Mouse (Mus musculus): Measurements from ENCODE around the gene Cecr2. TPM values are rescaled to one million over a fixed set of nuclear protein-coding genes. Genes with fewer than 3 reads are reported as not detected.
A peak's percentile ranks its signal among the peaks of the same experiment; 100 is the strongest.

Cecr2 gene
- polyA plus RNA-seq, 2 experiments: 6.2 to 7.1 TPM

DNA sequence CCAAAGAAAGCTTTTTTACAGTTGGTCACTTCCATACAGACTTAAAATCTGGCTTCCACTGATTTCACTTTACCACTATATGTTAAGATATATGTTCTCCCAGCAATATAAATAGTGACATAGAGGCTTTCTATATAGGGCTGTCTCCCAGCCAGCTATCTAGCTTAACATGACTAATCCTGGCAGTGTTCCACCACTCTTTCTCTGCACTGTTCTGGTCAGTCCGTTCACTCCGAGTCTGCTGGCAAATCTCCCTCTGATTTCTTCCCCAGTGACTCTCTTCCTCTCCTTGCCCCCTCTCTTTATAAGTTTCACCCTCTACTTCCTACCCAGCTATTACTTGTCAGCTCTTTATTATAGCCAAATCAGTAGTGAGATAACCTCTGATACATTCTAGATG, 59.8 kb downstream of the Cecr2 start:
- TF ChIP-seq CTCF (IDR thresholded peaks at IDR 0.05; ENCODE audit: low read depth) (no peak), EP300 (IDR thresholded peaks at IDR 0.05; ENCODE audit: low read depth) (no peak)
- H3K4me1 ChIP-seq (replicated peaks; ENCODE audit: control insufficient read depth in 2 of 2, insufficient read depth in 2 of 2, low read length in 1 of 2): no peaks in the 10 kb centered on the region; a peak in 1 of 4 replicates
- H3K9me3 ChIP-seq (ENCODE audit: control insufficient read depth, low read length): no peaks in the 10 kb centered on the region
- no peaks in the 10 kb centered on the region for H3K36me3 ChIP-seq (replicated peaks; ENCODE audit: control insufficient read depth, insufficient read depth, low read depth)
- DNase-seq (ENCODE audit: low read depth in 3 of 3, low spot score in 3 of 3) (no peak), ATAC-seq (ENCODE audit: insufficient read depth) (no peak)
- no peak overlapping the region for H3K27ac ChIP-seq
- WGBS (ENCODE audit: insufficient replicate concordance): 74% methylated on average over 2 of the region's 2 CpGs
- H3K27me3 ChIP-seq (ENCODE audit: control insufficient read depth, insufficient read depth, low read length): no peaks in the 10 kb centered on the region
- no peak overlapping the region for H3K4me3 ChIP-seq (ENCODE audit: insufficient read depth in 1 of 2, low read depth in 2 of 2, low read length in 2 of 2)
- H3K4me2 ChIP-seq (ENCODE audit: low read depth): no peak overlapping the region
- no peak overlapping the region for H3K9ac ChIP-seq (replicated peaks)

DNA sequence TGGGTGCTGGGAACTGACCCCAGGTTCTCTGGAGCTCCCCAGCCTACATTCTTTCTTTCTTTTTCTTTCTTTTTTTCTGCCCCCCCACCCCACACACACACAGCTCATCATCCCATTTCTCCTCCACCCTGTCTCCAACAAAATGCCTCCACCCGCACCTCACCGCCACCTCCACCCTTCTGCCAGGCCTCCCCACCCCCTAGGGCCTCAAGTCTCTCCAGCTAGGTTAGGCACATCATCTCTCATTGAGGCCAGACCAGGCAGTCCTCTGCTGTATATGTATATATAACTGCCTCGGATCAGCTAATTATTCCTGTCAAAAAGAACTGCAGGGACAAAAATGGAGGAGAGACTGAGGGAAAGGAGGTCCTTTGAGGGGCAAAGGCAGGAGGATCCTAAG, 69.8 kb downstream of the Cecr2 start:
- Histone ChIP-seq H3K27ac (no peak overlapping the region), H3K36me3 (replicated peaks; ENCODE audit: control insufficient read depth, insufficient read depth, low read depth) (peaks cover 15% of the 10 kb centered on the region)

DNA sequence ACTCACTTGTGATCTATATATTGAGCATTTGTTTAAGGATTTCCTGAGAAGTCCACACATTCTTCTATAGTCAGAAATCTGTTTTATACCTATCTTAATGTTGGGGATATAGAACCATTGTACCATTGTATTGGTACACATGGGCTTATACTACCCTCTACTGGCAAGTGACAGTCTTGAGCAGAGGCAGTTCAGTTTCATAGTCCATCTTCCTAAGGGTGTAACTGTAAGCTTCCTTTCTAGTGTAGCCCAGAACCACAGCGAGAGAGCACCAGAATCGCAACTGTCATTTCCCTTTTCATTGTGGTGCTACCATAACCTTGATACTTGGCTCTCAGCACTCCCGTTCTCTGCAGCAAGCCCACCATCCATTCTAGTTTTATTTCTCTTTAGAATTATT, 70.4 kb downstream of the Cecr2 start:
- peak; percentile 76 for TF ChIP-seq CTCF (IDR thresholded peaks at IDR 0.05; ENCODE audit: low read depth)
- TF ChIP-seq EP300 (IDR thresholded peaks at IDR 0.05; ENCODE audit: low read depth): no peak
- ATAC-seq (ENCODE audit: insufficient read depth): no peak

More for the DNA sequence above, 69.8 kb downstream of the Cecr2 start:
- 70% methylated on average over 3 of the region's 3 CpGs for WGBS (ENCODE audit: insufficient replicate concordance)
- no peaks in the 10 kb centered on the region for H3K27me3 ChIP-seq (ENCODE audit: control insufficient read depth, insufficient read depth, low read length)
- ATAC-seq (ENCODE audit: insufficient read depth) (no peak), DNase-seq (ENCODE audit: low read depth in 3 of 3, low spot score in 3 of 3) (no peak)
- TF ChIP-seq EP300 (IDR thresholded peaks at IDR 0.05; ENCODE audit: low read depth): no peak
- no peak for TF ChIP-seq CTCF (IDR thresholded peaks at IDR 0.05; ENCODE audit: low read depth)
- no peaks in the 10 kb centered on the region for H3K9me3 ChIP-seq (ENCODE audit: control insufficient read depth, low read length)
- no peaks in the 10 kb centered on the region for H3K4me1 ChIP-seq (replicated peaks; ENCODE audit: control insufficient read depth in 2 of 2, insufficient read depth in 2 of 2, low read length in 1 of 2)
- H3K4me2 ChIP-seq (ENCODE audit: low read depth): no peak overlapping the region
- no peak overlapping the region for H3K4me3 ChIP-seq (ENCODE audit: insufficient read depth in 1 of 2, low read depth in 2 of 2, low read length in 2 of 2)
- no peak overlapping the region for H3K9ac ChIP-seq (replicated peaks)

DNA sequence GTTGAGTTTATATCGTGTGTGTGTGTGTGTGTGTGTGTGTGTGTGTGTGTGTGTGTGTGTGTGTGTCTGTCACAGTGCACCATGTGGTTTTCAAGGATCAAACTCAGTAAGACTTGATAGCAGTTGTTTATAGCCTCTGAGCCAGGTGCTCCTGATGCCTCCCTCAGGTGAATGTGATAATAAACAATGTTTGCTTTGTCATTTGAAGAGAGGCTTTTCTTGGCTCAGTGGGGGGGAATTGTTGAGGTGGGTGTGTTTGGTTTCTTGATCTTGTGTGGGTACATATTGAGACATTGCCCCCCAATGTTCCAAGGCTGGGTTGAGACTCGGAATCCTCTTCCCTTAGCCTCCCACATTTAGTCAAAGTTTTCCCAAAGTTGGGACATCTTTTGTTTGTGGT, 77.0 kb downstream of the Cecr2 start:
- H3K4me1 ChIP-seq (replicated peaks; ENCODE audit: control insufficient read depth in 2 of 2, insufficient read depth in 2 of 2, low read length in 1 of 2): no peaks in the 10 kb centered on the region
- H3K9me3 ChIP-seq (ENCODE audit: control insufficient read depth, low read length): no peaks in the 10 kb centered on the region
- no peaks in the 10 kb centered on the region for H3K27me3 ChIP-seq (ENCODE audit: control insufficient read depth, insufficient read depth, low read length)
- H3K9ac ChIP-seq (replicated peaks): no peak overlapping the region
- no peak overlapping the region for H3K4me3 ChIP-seq (ENCODE audit: insufficient read depth in 1 of 2, low read depth in 2 of 2, low read length in 2 of 2)
- H3K4me2 ChIP-seq (ENCODE audit: low read depth): no peak overlapping the region
- DNase-seq (ENCODE audit: low read depth in 3 of 3, low spot score in 3 of 3) (no peak), ATAC-seq (ENCODE audit: insufficient read depth) (no peak)
- WGBS (ENCODE audit: insufficient replicate concordance): 68% methylated on average over 2 of the region's 2 CpGs
- peaks cover 8% of the 10 kb centered on the region for H3K36me3 ChIP-seq (replicated peaks; ENCODE audit: control insufficient read depth, insufficient read depth, low read depth)
- no peak overlapping the region for H3K27ac ChIP-seq
- TF ChIP-seq CTCF (IDR thresholded peaks at IDR 0.05; ENCODE audit: low read depth): no peak
- TF ChIP-seq EP300 (IDR thresholded peaks at IDR 0.05; ENCODE audit: low read depth): no peak

More for the DNA sequence above, 70.4 kb downstream of the Cecr2 start:
- peak; percentile 22 to 38 (median 27) for DNase-seq (ENCODE audit: low read depth in 3 of 3, low spot score in 3 of 3)
- H3K36me3 ChIP-seq (replicated peaks; ENCODE audit: control insufficient read depth, insufficient read depth, low read depth): peaks cover 15% of the 10 kb centered on the region
- no peak overlapping the region for H3K4me3 ChIP-seq (ENCODE audit: insufficient read depth in 1 of 2, low read depth in 2 of 2, low read length in 2 of 2)
- H3K27ac ChIP-seq: no peak overlapping the region
- H3K9me3 ChIP-seq (ENCODE audit: control insufficient read depth, low read length): no peaks in the 10 kb centered on the region
- H3K9ac ChIP-seq (replicated peaks): no peak overlapping the region
- 31% methylated on average over 3 of the region's 3 CpGs for WGBS (ENCODE audit: insufficient replicate concordance)
- H3K27me3 ChIP-seq (ENCODE audit: control insufficient read depth, insufficient read depth, low read length): no peaks in the 10 kb centered on the region
- H3K4me1 ChIP-seq (replicated peaks; ENCODE audit: control insufficient read depth in 2 of 2, insufficient read depth in 2 of 2, low read length in 1 of 2): no peaks in the 10 kb centered on the region
- no peak overlapping the region for H3K4me2 ChIP-seq (ENCODE audit: low read depth)

DNA sequence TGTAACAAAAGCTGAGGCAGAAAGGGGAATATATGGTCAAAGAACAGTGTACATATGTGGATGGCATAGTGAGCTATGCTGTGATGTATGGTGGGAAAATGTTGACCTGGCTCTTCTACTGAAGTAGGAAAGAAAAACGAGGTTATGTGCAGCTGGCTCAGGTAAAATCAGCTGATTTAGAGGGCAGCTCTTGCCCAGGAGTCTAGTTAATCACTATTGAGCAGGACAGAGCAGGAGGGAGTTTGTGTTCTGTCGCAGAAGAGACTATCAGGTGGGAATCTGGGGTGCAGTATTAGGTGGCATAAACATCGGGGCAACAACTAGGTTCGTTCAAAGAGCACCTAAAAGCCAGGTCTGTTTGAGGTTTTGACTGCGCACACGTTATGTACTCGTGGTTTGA, 78.1 kb downstream of the Cecr2 start:
- H3K27ac ChIP-seq: no peak overlapping the region
- H3K9ac ChIP-seq (replicated peaks): no peak overlapping the region
- DNase-seq (ENCODE audit: low read depth in 3 of 3, low spot score in 3 of 3) (no peak), ATAC-seq (ENCODE audit: insufficient read depth) (no peak)
- no peak for TF ChIP-seq EP300 (IDR thresholded peaks at IDR 0.05; ENCODE audit: low read depth)
- TF ChIP-seq CTCF (IDR thresholded peaks at IDR 0.05; ENCODE audit: low read depth): no peak
- H3K9me3 ChIP-seq (ENCODE audit: control insufficient read depth, low read length): no peaks in the 10 kb centered on the region
- H3K4me2 ChIP-seq (ENCODE audit: low read depth): no peak overlapping the region
- H3K4me1 ChIP-seq (replicated peaks; ENCODE audit: control insufficient read depth in 2 of 2, insufficient read depth in 2 of 2, low read length in 1 of 2): no peaks in the 10 kb centered on the region
- WGBS (ENCODE audit: insufficient replicate concordance): 79% methylated on average over 7 of the region's 7 CpGs
- H3K27me3 ChIP-seq (ENCODE audit: control insufficient read depth, insufficient read depth, low read length): no peaks in the 10 kb centered on the region
- H3K4me3 ChIP-seq (ENCODE audit: insufficient read depth in 1 of 2, low read depth in 2 of 2, low read length in 2 of 2): no peak overlapping the region
- peaks cover 2% of the 10 kb centered on the region; the same call in 1 of the 2 replicates for H3K36me3 ChIP-seq (replicated peaks; ENCODE audit: control insufficient read depth, insufficient read depth, low read depth)
